Mouse (Mus musculus) liver, postnatal 0 days (tissue): ENCODE measurements around the gene Slc51a.

ENCODE experiments used
- CTCF ChIP-seq: sonication (generic); IDR thresholded peaks from 2 replicates; pipeline ENCODE4 v1.5.1; 2016; ENCODE audit warnings: antibody characterized with exemption, low read depth
- EP300 ChIP-seq: IDR thresholded peaks from 2 replicates; pipeline ENCODE4 v1.6.1; 2016; ENCODE audit warnings: antibody characterized with exemption, low read depth, mild to moderate bottlenecking

DNA sequence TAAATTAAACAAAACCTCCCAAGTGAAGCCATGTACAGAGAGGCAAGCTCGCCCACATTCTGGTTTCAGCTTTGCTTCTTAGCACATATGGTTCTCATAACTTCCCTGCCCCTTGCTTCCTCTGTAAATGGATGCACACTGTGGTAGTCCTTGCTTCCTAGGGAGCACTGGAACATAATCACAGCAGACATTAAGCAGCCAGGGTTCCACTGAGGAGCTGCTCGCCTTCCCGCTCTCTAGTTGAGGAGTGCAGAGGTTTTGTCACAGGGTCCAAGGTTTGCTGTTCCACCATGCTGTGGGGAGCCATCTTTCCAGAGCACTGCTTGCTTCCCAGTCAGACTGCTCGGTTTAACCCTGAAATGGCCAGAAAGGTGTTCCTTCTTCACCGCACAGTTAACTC is 33.0 kb downstream of the Slc51a start:
- TF ChIP-seq CTCF (no peak), EP300 (no peak)
